Mouse (Mus musculus): Measurements from ENCODE around the gene Cpt2.

DNA sequence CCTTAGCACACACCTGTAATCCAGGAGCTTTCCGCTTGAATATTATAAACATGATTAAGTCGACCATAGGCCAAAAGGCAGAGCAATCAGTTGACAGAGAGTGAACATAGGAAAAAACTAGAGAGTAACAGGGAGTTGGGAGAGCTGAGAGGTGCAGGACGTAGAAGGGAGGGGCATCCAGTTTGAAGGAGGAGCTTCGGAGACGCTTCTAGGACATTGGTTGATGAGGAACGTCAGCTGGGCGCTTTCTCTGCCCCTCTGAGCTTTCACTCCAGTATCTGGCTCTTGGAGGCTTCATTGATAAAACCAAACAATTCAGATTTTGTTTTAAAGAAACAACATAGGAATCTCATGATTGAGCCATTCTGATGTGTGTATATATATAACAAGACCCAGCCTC, 37.0 kb downstream of the Cpt2 start:
- TF ChIP-seq POLR2A (IDR thresholded peaks at IDR 0.05; ENCODE audit: borderline replicate concordance, extremely low read depth, insufficient read depth, insufficient read length, poor library complexity, severe bottlenecking) = no peak
- no peak for TF ChIP-seq CTCF (IDR thresholded peaks at IDR 0.05; ENCODE audit: borderline replicate concordance, extremely low read depth, insufficient read depth, insufficient read length)

Data from brain, embryonic 14.5 days (tissue).